Mouse (Mus musculus): ENCODE measurements around the gene Olfr798.

The Olfr798 gene

DNA sequence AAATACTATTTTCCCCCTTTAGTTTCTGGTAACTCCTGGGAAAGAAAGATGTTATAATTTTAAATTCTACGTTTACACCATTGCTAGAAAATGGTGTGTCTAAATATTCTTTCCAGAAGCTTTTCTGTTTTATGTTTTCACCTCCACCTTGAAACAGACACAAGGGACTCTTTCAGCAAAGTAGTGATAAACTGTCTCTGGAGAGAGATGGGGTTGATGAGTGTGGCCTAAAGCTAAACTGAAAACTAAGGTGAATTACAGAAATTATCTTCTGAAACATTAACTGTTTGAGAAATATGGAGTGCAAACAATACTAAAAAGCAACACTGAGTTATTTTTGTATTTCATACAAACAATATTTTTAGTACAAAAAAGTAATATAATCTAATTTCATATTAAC is at the start of gene Olfr798:
Gene Olfr798 (minus strand): TSS at position 101 of the 400 bp plus-strand sequence.
- no peak for DNase-seq

DNA sequence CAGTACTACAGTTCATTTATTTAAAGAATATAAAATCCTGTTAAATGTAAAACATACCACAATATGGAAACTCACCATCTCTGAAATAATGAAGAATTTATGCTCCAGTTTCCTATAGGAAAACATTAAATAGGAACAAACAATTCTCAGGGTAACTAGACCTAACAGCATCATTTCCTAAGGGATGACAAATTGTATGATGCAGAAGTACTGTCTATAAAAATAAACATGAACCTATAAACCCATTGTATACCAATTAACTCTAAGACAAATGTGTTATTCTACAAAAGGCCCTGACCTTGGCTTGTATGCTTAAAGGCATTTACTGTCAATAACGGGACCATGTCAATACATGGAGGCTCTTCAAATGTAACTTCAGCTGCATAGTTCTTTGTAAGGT is 46.0 kb upstream of the Olfr798 start, which contains the start of gene Olfr801:
Gene Olfr801 (minus strand): TSS at position 101 of the 400 bp plus-strand sequence.
- DNase-seq, result no peak

- no peak for DNase-seq
Observed at GRCm38 (mm10) chr10:129657394-129657793, 29.7 kb upstream of the Olfr798 start, which contains the start of gene Olfr800. Olfr800 (plus strand) TSS chr10:129657694.

- DNase-seq, result no peak
Observed at GRCm38 (mm10) chr10:129651763-129652162, 24.0 kb upstream of the Olfr798 start.

DNA sequence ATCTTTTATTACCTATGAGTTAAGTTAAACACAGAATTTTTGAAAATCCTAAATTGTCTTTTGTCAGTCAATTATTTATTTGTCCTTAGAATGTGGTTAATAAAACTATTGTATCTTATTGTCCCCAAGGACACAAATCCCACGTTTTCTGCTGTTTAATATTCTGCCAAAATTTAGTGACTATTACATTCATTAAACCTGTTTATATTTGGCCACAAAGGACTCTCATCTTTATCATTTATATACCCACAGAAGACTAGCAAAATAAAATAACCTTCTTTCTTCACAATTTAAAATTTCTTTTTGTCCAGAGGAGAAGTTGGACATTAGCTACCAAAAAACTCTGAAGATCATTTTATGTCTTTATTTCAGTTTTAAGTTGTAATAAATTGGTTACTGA is 9.4 kb upstream of the Olfr798 start, which contains the start of gene Olfr799:
Gene Olfr799 (plus strand): TSS at position 301 of the 400 bp plus-strand sequence.
- no peak for DNase-seq

DNA sequence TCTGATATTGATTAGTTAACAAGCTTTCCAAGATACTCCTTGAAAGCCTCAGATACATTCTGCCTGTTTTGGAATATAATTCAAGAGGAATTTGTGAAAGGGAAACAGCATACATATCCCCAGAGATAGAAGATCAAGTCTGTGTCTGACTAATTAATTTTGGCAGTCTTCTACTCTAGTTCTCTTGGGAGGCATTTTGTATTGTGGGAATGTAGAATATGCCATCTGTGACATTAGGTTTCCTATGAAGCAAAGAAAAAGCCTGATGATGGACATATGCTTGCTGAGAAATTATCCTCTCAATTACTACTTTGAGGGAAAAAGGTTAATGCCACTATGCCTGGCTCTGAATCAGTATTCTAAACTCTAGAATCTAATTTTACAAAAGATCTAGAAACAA is 4.5 kb downstream of the Olfr798 start:
- DNase-seq, result no peak

DNA sequence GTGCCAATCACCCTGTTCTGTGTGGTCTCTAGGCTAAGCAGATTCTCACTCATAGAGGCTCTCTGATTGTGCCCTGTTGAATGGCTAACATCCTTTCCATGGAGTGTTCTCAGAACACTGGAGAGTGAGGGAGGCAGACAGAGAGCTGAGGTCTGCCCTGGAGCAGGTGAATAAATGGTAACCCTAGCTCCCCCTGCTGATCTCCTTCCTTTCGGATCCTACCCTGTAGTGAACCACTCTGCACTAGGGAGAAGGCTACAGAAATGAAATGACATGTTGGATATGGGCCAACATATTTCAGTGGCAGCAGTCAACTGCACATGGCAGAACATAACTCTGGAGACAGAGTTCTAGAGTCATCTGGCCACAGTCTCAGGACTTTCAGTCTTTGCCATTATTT is 6.0 kb downstream of the Olfr798 start:
- DNase-seq, result no peak

GRCm38 (mm10) chr10:129612470-129612869 is 15.3 kb downstream of the Olfr798 start, which contains the start of gene Olfr796:
Olfr796 (minus strand) TSS chr10:129612570.
- no peak for DNase-seq

GRCm38 (mm10) chr10:129577066-129577465 is 50.7 kb downstream of the Olfr798 start:
- no peak for DNase-seq

Data from B cell, adult 2 months (primary cell).